Mouse (Mus musculus) heart, embryonic 15.5 days (tissue): Measurements from ENCODE around the gene Ppfibp2. TPM values are rescaled to one million over a fixed set of nuclear protein-coding genes. Genes with fewer than 3 reads are reported as not detected.
A peak's percentile ranks its signal among the peaks of the same experiment; 100 is the strongest.

ENCODE experiments used
- ATAC-seq: fragments of 200-750 bp; cut with Nextera tagmentation; replicated peaks from 2 replicates; pipeline ENCODE4 v1.8.0; 2017; ENCODE audit warnings: low read depth, moderate TSS enrichment; ENCODE audit not compliant: insufficient number of reproducible peaks, insufficient read depth, low FRiP score
- H3K27ac ChIP-seq: fragments of 300-500 bp; sonication (generic); 2 replicates; pipeline ENCODE4 v1.5.1; 2015; ENCODE audit warnings: mild to moderate bottlenecking, inconsistent platforms
- H3K27me3 ChIP-seq: fragments of 300-500 bp; sonication (generic); 2 replicates; pipeline ENCODE4 v1.6.1; 2015; ENCODE audit warnings: inconsistent platforms
- H3K36me3 ChIP-seq: fragments of 300-500 bp; sonication (generic); 2 replicates; pipeline ENCODE4 v1.6.1; 2015; ENCODE audit warnings: mild to moderate bottlenecking, inconsistent platforms
- H3K4me1 ChIP-seq: fragments of 300-500 bp; sonication (generic); replicated peaks from 2 replicates; pipeline ENCODE4 v1.6.1; 2015; ENCODE audit warnings: inconsistent platforms
- H3K4me2 ChIP-seq: fragments of 300-500 bp; sonication (generic); 2 replicates; pipeline ENCODE4 v1.6.1; 2015; ENCODE audit warnings: inconsistent platforms, mild to moderate bottlenecking, moderate library complexity
- H3K4me3 ChIP-seq: fragments of 300-500 bp; sonication (generic); 2 replicates; pipeline ENCODE4 v1.5.1; 2015; ENCODE audit warnings: mild to moderate bottlenecking, inconsistent platforms
- H3K9ac ChIP-seq: fragments of 300-500 bp; sonication (generic); 2 replicates; pipeline ENCODE4 v1.6.1; 2015; ENCODE audit warnings: mild to moderate bottlenecking, inconsistent platforms
- H3K9me3 ChIP-seq: fragments of 300-500 bp; sonication (generic); replicated peaks from 2 replicates; pipeline ENCODE4 v1.6.1; 2016; ENCODE audit warnings: inconsistent platforms
- WGBS: fragments of 180-500 bp; shearing (Covaris S2); methylation state at CpG from one replicate; pipeline ENCODE4 v1.1.7; 2015; ENCODE audit warnings: mixed read lengths; 5-methylcytosine and 5-hydroxymethylcytosine counted together
- polyA plus RNA-seq: library from polyadenylated mRNA; unstranded; fragments of >200 nt; fragmentation: Nextera tagmentation; extraction: Ambion mirVana; gene quantifications from 2 replicates; pipeline ENCODE4 v1.2.1, GENCODE M21; 2015

Gene Ppfibp2
- polyA plus RNA-seq, 1 experiment from 2014 or later, result 4.4 TPM

DNA sequence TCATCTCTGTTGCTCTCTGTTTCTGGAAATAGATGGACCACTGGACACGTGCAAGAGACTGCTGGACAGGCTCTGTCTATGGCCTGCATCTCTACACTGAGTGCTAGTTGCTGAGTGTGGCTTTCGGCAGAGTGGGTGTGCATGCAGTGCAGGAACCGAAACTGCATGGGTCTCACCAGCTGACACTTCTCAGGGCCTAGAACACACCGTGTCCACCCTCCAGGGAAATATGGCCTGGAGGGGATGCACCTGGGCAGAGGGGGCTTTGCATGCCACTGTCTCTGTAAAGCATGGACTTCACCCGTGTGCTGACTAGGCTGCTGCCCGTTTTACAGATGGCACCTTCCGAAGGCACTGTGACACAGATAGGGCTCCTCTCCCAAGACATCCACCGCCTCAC lies 151.0 kb downstream of the Ppfibp2 start:
- H3K4me1 ChIP-seq, result no peaks in the 10 kb centered on the region
- H3K4me2 ChIP-seq, result no peak overlapping the region
- no peak overlapping the region for H3K4me3 ChIP-seq
- H3K9ac ChIP-seq, result no peak overlapping the region
- H3K27ac ChIP-seq, result no peak overlapping the region
- H3K27me3 ChIP-seq, result no peaks in the 10 kb centered on the region
- H3K9me3 ChIP-seq, result no peaks in the 10 kb centered on the region
- WGBS, result 82% methylated on average over 8 of the region's 8 CpGs
- ATAC-seq, result no peak
- H3K36me3 ChIP-seq, result peaks cover 9% of the 10 kb centered on the region

DNA sequence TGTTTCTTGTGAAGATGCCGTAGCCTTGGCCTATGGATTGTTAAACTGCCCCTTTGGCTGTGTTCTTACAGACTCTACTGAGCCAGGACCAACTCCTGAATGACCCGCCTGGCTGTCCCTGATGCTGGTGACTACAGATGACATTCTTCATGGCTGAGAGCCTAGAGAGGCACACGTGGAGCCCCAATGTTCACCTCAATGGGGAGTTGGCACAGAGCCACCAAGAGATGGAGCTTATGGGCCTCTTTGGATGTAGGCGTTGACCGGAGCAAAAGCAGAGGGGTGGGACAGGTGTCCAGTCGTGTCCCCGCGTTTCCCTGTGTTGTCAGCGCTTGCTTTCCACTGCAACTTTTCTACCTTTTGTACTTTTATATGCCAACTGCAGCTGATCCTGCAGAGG lies 152.5 kb downstream of the Ppfibp2 start:
- no peak overlapping the region for H3K9ac ChIP-seq
- H3K27ac ChIP-seq, result no peak overlapping the region
- H3K9me3 ChIP-seq, result no peaks in the 10 kb centered on the region
- peaks cover 9% of the 10 kb centered on the region for H3K36me3 ChIP-seq
- H3K27me3 ChIP-seq, result no peaks in the 10 kb centered on the region
- no peak overlapping the region for H3K4me3 ChIP-seq
- H3K4me1 ChIP-seq, result no peaks in the 10 kb centered on the region
- H3K4me2 ChIP-seq, result no peak overlapping the region
- 74% methylated on average over 9 of the region's 9 CpGs for WGBS
- no peak for ATAC-seq

DNA sequence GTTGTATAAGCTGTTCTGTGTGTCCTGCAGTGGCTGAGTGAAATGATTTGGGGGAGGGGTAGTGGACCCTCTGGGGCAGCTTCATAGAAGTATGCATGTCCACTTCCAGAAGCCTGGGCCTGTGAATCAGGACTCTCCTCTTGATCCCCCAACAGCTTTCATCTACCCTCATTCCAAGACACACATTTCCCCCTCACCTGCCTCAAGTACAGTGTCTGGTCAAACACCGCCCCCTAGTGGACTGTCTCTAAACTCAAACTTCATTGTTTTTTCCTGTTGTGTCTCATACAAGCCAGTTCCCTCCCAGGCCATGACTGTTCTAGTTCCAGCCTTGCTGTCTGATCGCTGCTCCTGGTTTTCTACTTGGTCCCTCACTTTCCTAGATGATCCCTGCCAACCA lies 152.9 kb downstream of the Ppfibp2 start:
- no peak overlapping the region for H3K4me3 ChIP-seq
- H3K27ac ChIP-seq, result no peak overlapping the region
- no peaks in the 10 kb centered on the region for H3K4me1 ChIP-seq
- WGBS, result 15% methylated on average over 2 of the region's 2 CpGs
- peaks cover 6% of the 10 kb centered on the region for H3K36me3 ChIP-seq
- H3K4me2 ChIP-seq, result no peak overlapping the region
- H3K27me3 ChIP-seq, result no peaks in the 10 kb centered on the region
- no peak for ATAC-seq
- H3K9ac ChIP-seq, result no peak overlapping the region
- no peaks in the 10 kb centered on the region for H3K9me3 ChIP-seq

DNA sequence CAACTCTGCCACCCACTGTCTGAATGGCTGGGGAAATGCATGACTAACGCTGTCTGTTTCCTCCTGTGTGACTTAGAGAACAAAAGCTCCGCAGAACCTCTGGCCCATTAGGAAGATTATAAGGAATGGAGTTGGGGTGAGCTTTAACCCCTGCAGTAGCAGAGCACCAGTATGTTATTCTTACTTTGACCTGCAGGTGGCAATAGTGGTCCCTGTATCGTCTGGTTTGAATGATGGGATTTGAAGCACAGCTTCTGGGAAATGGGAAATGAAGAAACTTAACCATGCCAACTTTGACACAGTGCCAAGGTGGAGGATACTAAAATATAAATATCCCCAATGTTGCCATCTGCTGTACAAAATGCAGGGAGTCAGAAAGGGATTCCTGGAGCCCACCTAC lies 154.3 kb downstream of the Ppfibp2 start:
- Histone ChIP-seq H3K4me3 (no peak overlapping the region), H3K36me3 (no peaks in the 10 kb centered on the region; the same call in 1 of the 2 replicates), H3K27me3 (no peaks in the 10 kb centered on the region), H3K9ac (no peak overlapping the region), H3K27ac (no peak overlapping the region), H3K4me2 (no peak overlapping the region), H3K9me3 (no peaks in the 10 kb centered on the region), H3K4me1 (no peaks in the 10 kb centered on the region)
- no peak for ATAC-seq
- 10% methylated on average over 3 of the region's 3 CpGs for WGBS

DNA sequence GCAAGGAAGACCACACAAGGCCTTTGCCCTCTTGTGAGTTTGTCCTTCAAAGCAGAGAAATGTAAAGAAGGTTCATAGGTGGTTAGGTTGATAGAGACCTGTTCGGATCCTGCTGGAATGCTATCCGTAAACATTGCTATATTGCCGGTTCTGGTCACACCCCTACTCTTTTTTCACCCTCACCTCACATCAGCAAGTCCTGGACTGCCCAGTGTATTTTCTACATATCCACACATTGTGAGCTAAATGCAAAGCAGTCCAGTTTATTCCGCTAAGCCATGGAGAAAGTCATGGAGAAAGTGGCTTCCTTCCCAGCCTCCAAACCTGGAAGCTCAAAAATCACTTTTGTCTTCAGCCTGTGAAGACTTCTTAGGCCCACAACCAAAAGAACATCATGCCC lies 154.7 kb downstream of the Ppfibp2 start:
- 88% methylated on average over 4 of the region's 4 CpGs for WGBS
- no peak overlapping the region for H3K4me2 ChIP-seq
- H3K9ac ChIP-seq, result no peak overlapping the region
- H3K27ac ChIP-seq, result no peak overlapping the region
- no peak overlapping the region for H3K4me3 ChIP-seq
- ATAC-seq, result no peak
- H3K4me1 ChIP-seq, result no peaks in the 10 kb centered on the region
- no peaks in the 10 kb centered on the region for H3K27me3 ChIP-seq
- H3K9me3 ChIP-seq, result no peaks in the 10 kb centered on the region
- no peaks in the 10 kb centered on the region for H3K36me3 ChIP-seq

DNA sequence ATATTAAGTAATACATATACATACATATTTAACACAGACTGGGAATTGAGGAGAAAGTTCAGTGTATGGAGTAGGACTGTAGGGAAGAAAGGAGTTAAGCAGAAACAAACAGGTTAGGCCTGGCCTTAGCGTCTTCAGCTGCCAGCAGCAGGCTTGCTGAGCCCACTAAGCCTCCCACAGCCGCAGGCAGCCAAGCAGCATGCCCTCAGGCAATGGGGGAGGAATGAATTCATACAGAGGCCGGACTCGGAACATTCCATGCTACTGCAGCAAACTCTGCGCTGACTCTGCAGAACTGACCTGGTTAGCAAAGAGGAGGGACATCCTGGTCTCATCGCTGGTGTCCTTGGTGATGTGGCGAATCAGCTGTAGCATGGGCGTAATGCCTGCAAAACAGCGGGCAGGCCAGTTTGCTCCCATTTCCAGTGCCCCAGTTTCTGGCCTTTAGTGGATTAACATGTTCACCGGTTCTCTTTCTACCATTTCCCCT lies 157.1 kb downstream of the Ppfibp2 start:
- H3K4me3 ChIP-seq, result no peak overlapping the region
- H3K27me3 ChIP-seq, result 0 out of 2 replicates have a peak, but pooled peaks cover under 1% of the 10 kb centered on the region
- no peak overlapping the region for H3K27ac ChIP-seq
- no peak overlapping the region for H3K4me2 ChIP-seq
- peaks cover 8% of the 10 kb centered on the region for H3K4me1 ChIP-seq
- 78% methylated on average over 10 of the region's 10 CpGs for WGBS
- H3K9ac ChIP-seq, result no peak overlapping the region
- H3K36me3 ChIP-seq, result no peaks in the 10 kb centered on the region
- H3K9me3 ChIP-seq, result no peaks in the 10 kb centered on the region
- no peak for ATAC-seq

DNA sequence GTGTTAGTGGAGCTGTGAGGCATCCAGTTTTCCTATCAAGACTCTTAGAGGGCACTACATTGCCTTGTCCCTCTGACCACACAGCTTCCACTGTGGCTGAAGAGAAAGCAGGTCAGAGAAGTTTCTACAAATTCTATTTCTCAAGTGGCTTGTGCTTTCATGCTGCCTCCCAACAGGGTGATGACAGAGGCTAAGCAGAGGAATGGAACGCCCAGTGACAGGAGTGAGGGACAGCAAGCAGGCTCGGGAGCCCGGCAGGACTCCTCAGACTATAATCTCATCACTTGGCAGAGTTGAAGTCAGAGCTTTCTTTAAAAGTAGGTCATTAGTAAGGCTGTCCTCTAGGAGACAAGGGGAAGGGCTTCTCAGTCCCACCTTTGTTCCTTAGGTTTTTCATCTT lies 160.9 kb downstream of the Ppfibp2 start:
- Histone ChIP-seq H3K4me2 (peak overlapping the region; percentile 17; the same call in 1 of the 2 replicates), H3K27ac (0 out of 2 replicates have a peak overlapping the region, but pooled peaks have one; percentile 24), H3K9me3 (no peaks in the 10 kb centered on the region), H3K27me3 (0 out of 2 replicates have a peak, but pooled peaks cover 11% of the 10 kb centered on the region), H3K4me1 (peaks cover 17% of the 10 kb centered on the region), H3K9ac (no peak overlapping the region), H3K4me3 (no peak overlapping the region), H3K36me3 (no peaks in the 10 kb centered on the region)
- 0 out of 2 replicates have a peak, but pooled peaks have one; percentile 51 for ATAC-seq
- WGBS, result 42% methylated on average over 3 of the region's 3 CpGs

DNA sequence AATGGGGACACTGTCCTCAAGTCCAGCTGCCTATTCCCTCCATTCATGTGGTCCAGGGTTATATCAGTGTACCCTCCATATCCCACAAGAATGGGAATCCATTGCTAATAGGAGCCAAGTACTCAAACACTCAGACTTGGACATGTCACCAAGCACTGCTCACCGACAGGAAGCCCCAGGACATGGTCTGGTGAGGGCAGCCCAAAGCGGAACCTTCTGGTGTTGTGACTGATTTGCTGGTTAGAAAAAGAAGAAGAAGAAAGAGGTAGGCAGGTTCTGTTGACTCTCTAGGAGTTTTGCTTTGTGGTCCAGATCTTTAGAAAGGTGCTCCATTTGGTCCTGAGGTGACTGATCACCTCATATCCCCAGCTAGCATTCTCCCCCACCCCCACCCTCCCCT lies 161.7 kb downstream of the Ppfibp2 start:
- Histone ChIP-seq H3K9me3 (no peaks in the 10 kb centered on the region), H3K4me2 (no peak overlapping the region), H3K4me1 (peaks cover 17% of the 10 kb centered on the region), H3K9ac (no peak overlapping the region), H3K4me3 (no peak overlapping the region), H3K36me3 (no peaks in the 10 kb centered on the region), H3K27ac (no peak overlapping the region), H3K27me3 (0 out of 2 replicates have a peak, but pooled peaks cover 11% of the 10 kb centered on the region)
- WGBS, result 80% methylated on average over 2 of the region's 2 CpGs
- ATAC-seq, result no peak

DNA sequence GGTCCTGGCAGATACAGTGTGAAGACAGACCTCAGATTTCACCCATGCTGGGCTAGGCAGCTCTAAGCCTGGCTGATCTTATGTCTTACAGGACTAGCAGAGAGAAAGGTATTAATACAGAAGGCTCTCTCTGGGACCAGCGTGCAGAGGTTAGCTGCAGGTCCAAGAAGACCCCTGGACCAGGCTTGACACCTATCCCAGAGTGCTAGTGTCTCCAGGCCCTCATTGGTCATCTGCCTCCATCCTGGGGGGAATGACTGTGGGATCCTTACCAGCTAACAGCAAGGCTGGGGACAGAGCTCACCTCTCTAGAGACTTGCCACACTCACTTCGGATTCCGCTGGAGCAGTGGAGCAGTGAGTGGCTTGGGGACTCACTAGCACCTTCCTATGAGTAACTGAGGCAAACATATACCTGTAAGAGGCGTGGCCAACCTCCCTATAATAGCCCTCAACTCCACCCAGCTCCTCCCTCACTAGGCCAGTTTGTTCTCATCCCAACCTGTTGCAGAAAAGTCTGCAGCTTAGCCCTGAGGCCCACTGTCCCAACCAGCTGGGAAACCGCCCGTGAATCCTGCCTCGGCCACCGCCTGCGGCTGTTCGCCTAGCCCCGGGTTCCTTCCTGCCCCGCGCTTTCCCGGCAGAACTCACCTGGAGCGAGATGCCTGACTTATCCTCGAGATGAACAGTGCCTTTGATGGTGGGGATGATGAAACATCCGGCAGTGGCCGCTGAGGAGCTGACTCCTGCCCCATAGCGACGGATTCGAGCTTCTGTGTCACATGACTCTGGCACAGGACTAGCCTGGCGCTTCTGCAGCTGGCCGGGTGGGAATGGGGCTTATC lies 162.5 kb downstream of the Ppfibp2 start, which contains the start of gene Cyb5r2:
Gene Cyb5r2, minus strand, starts transcription at position 725 of the 844 bp plus-strand sequence.
- Histone ChIP-seq H3K4me3 (peak within 1 kb of the TSS; percentile 34), H3K27me3 (0 out of 2 replicates have a peak, but pooled peaks cover 11% of the 10 kb centered on the region), H3K9me3 (no peaks in the 10 kb centered on the region), H3K27ac (no peak within 1 kb of the TSS), H3K9ac (no peak within 1 kb of the TSS), H3K4me1 (peaks cover 17% of the 10 kb centered on the region), H3K4me2 (peak within 1 kb of the TSS; percentile 64), H3K36me3 (no peaks in the 10 kb centered on the region)
- WGBS, result 12% methylated on average over 23 of the region's 23 CpGs
- no peak for ATAC-seq

DNA sequence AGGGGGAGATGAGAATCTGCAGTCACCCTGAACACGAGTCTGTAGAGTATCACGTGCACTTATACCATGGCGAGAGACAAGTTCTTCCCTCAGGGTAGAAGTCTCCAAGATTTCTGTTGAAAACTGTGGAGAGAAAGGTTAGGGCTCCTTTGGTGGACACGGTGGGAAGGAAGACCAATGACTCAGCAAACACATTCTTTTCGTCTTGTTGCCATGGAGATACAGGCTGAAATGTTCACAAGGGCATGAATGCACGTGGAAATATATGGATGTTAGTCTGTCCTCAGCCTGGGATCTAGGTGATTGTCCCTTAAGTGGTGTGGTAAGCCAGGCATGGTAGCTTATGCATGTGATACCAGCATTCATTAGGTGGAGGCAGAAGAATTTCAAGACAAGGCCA lies 175.8 kb downstream of the Ppfibp2 start:
- ATAC-seq, result no peak
- Histone ChIP-seq H3K27ac (no peak overlapping the region), H3K4me2 (no peak overlapping the region), H3K9ac (no peak overlapping the region), H3K4me1 (no peaks in the 10 kb centered on the region), H3K9me3 (no peaks in the 10 kb centered on the region), H3K27me3 (no peaks in the 10 kb centered on the region), H3K4me3 (no peak overlapping the region), H3K36me3 (no peaks in the 10 kb centered on the region)
- 55% methylated on average over 6 of the region's 6 CpGs for WGBS

DNA sequence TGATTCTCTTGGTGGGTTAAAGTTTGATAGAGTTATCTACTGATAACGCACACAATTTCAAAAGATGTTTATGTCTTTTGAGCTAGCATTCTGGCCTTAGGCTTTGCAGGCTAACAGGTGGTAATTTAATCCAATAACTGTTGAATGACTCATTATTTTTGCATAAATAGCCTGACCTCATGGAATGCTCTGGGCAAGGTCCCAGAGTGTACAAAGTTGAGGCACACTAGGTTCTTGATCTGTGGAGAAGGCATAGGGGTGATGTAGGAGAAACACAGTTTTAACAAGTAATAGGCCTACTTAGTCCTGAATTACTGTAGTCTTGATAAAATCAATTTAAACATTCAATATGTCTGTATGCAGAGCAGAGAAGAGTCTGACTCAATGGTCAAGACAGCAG lies 183.2 kb downstream of the Ppfibp2 start:
- peaks cover 2% of the 10 kb centered on the region; the same call in 1 of the 2 replicates for H3K4me1 ChIP-seq

More for the DNA sequence above, 183.2 kb downstream of the Ppfibp2 start:
- Histone ChIP-seq H3K36me3 (no peaks in the 10 kb centered on the region), H3K27me3 (peaks cover 2% of the 10 kb centered on the region; the same call in 1 of the 2 replicates), H3K9ac (no peak overlapping the region), H3K27ac (no peak overlapping the region), H3K4me2 (no peak overlapping the region), H3K9me3 (no peaks in the 10 kb centered on the region), H3K4me3 (no peak overlapping the region)
- no peak for ATAC-seq
- WGBS, result 45% methylated on average over 1 of the region's 1 CpGs
